Mouse (Mus musculus) gastrocnemius, adult 2 months (tissue): ENCODE measurements around the gene Ift46. TPM values are rescaled to one million over a fixed set of nuclear protein-coding genes. Genes with fewer than 3 reads are reported as not detected.
A peak's percentile ranks its signal among the peaks of the same experiment; 100 is the strongest.

Source experiments
- DNase-seq: peaks from one replicate; pipeline ENCODE4 v3.0.0; 2022
- H3K27ac ChIP-seq: fragments of 200-600 bp; 2 replicates; pipeline ENCODE4 v1.8.1; 2022; ENCODE audit warnings: mild to moderate bottlenecking
- H3K4me3 ChIP-seq: fragments of 200-600 bp; 2 replicates; pipeline ENCODE4 v1.8.1; 2022; ENCODE audit warnings: mild to moderate bottlenecking, moderate library complexity
- CTCF ChIP-seq: fragments of 200-600 bp; IDR thresholded peaks from 2 replicates; pipeline ENCODE4 v1.8.1; 2022; ENCODE audit warnings: antibody characterized with exemption, mild to moderate bottlenecking, moderate library complexity
- intact Hi-C: fragments of 180-260 bp; cut with DNase I; formaldehyde crosslinking; loops from one replicate; pipeline ENCODE4 v1.15.1; 2025
- total RNA-seq, 2 experiments: library from RNA; stranded (reverse); gene quantifications; 2 replicates each; pipeline ENCODE4 v1.2.3; 2021

Ift46 gene
- total RNA-seq, 2 experiments from 2014 or later: 27.4 to 28.4 TPM

GRCm38 (mm10) chr9:44830506-44830905, 62.8 kb downstream of the Ift46 start:
- DNase-seq: no peak
- H3K4me3 ChIP-seq: no peak overlapping the region
- intact Hi-C loops: no loop called here
- no peak for TF ChIP-seq CTCF
- no peak overlapping the region for H3K27ac ChIP-seq

GRCm38 (mm10) chr9:44832356-44832755, 64.6 kb downstream of the Ift46 start:
- Histone ChIP-seq H3K4me3 (no peak overlapping the region), H3K27ac (no peak overlapping the region)
- TF ChIP-seq CTCF: no peak
- intact Hi-C loops: no loop called here
- peak; percentile 42 for DNase-seq

GRCm38 (mm10) chr9:44836439-44836838, 68.7 kb downstream of the Ift46 start:
- peak overlapping the region; percentile 38; the same call in 1 of the 2 replicates for H3K27ac ChIP-seq
- intact Hi-C loops: loop anchor here (1.0 kb wide), 1 partner anchor 131 kb away; no protein-coding TSS in a partner anchor

GRCm38 (mm10) chr9:44841241-44841640, 73.5 kb downstream of the Ift46 start:
- no peak for DNase-seq
- Histone ChIP-seq H3K4me3 (no peak overlapping the region), H3K27ac (no peak overlapping the region; the same call in 1 of the 2 replicates)
- peak; percentile 75 for TF ChIP-seq CTCF
- intact Hi-C loops: loop anchor here (2.0 to 5.0 kb wide), 3 partner anchors 40 to 80 kb away; partner anchors contain the start of genes Atp5l and Kmt2a

More at GRCm38 (mm10) chr9:44836439-44836838, 68.7 kb downstream of the Ift46 start:
- DNase-seq: peak; percentile 86
- H3K4me3 ChIP-seq: no peak overlapping the region
- peak; percentile 91 for TF ChIP-seq CTCF

Other genes with a start within 250 kb of the Ift46 start
- gene Cxcr5, start 206.0 kb upstream of the Ift46 start, total RNA-seq: not detected
- gene Ddx6, start 163.0 kb upstream of the Ift46 start, total RNA-seq: 10 to 100 TPM; 68.8 to 74.4 TPM
- not detected for gene Treh, start 94.7 kb upstream of the Ift46 start, total RNA-seq
- gene Phldb1, start 32.7 kb upstream of the Ift46 start, total RNA-seq: 10 to 100 TPM; 29.3 to 32.1 TPM
- 10 to 100 TPM; 83.0 to 85.3 TPM for gene Arcn1, start 63 bp upstream of the Ift46 start, total RNA-seq
- 1 to 10 TPM; 4.2 to 7.9 TPM for gene Tmem25, start 31.4 kb downstream of the Ift46 start, total RNA-seq
- gene Ttc36, start 35.2 kb downstream of the Ift46 start, total RNA-seq: under 1 TPM; 0.25 to 0.41 TPM
- 10 to 100 TPM; 21.5 to 21.7 TPM for gene Kmt2a, start 113.4 kb downstream of the Ift46 start, total RNA-seq
- gene Atp5l, start 152.8 kb downstream of the Ift46 start, total RNA-seq: 100 to 1,000 TPM; 668 to 937 TPM
- 10 to 100 TPM; 40.7 to 48.2 TPM for gene Ube4a, start 197.7 kb downstream of the Ift46 start, total RNA-seq
- not detected for gene Cd3g, start 212.5 kb downstream of the Ift46 start, total RNA-seq
- not detected for gene Cd3d, start 213.9 kb downstream of the Ift46 start, total RNA-seq
- gene Cd3e, start 241.7 kb downstream of the Ift46 start, total RNA-seq: not detected